Mouse (Mus musculus) adrenal gland, postnatal 4 days (tissue): ENCODE data around the gene Herc1. TPM values are rescaled to one million over a fixed set of nuclear protein-coding genes. Genes with fewer than 3 reads are reported as not detected.

Experiments
- DNase-seq, 2 experiments: peaks; one replicate each; pipeline ENCODE4 v3.0.0; 2021 to 2022; ENCODE audit warnings: low spot score in 2 of 2, mixed read lengths in 2 of 2
- long read RNA-seq, 2 experiments: library from polyadenylated mRNA; stranded (forward); transcript quantifications; one replicate each; pipeline ENCODE4 v2.0.0; 2021
- total RNA-seq, 2 experiments: library from RNA; stranded (reverse); gene quantifications; 2 replicates each; pipeline ENCODE4 v1.2.3; 2021

Herc1 gene
- total RNA-seq: 10 to 100 TPM; 43.3 to 51.3 TPM
- long read RNA-seq, experiment 1, partial matches to known transcripts: 4 of 5 reads
- long read RNA-seq, experiment 1, other reads (novel, unspliced or antisense): 1 of 5 reads
- long read RNA-seq, experiment 2, partial matches to known transcripts: 4 of 12 reads
- long read RNA-seq, experiment 2, other reads (novel, unspliced or antisense): 6 of 12 reads

- DNase-seq: peak; percentile 74 to 87
Measured at GRCm38 (mm10) chr9:66349860-66350787, at the start of gene Herc1. TSS of gene Herc1 (plus strand) at chr9:66350450.

DNA sequence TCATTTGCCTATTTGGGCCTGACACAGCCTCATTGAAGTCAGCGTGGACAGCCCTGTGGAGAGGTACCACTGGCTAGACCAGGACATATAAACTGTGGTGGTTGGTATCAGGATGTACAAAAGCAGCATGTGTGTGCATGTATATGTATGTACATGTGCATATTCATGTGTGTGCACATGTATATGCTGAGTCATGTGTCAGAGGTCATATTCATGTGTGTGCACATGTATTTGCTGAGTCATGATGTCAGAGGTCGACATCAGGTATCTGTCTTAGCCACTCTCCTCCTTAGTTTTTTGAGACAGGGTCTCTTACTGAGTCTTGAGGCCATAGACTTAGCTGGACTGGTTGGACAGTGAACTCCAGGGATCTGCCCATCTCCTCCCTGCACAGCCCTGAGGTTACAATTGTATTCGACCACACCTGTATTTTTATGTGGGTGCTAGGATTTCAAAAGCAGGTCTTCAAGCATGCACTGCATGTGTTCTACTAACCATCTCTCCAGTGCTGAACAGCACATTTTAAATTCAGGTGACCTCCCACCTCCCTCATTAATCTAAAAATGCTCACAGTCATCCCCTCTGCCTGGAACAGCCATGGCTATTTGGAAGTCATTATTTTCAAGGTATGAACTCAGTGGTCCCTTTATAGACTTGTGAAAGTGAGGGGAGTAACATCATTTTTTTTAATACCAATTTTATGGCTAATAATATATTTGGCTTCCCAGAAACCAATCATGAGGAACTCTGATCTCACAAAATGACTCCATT, 45.7 kb upstream of the Herc1 start:
- no peak for DNase-seq

DNA sequence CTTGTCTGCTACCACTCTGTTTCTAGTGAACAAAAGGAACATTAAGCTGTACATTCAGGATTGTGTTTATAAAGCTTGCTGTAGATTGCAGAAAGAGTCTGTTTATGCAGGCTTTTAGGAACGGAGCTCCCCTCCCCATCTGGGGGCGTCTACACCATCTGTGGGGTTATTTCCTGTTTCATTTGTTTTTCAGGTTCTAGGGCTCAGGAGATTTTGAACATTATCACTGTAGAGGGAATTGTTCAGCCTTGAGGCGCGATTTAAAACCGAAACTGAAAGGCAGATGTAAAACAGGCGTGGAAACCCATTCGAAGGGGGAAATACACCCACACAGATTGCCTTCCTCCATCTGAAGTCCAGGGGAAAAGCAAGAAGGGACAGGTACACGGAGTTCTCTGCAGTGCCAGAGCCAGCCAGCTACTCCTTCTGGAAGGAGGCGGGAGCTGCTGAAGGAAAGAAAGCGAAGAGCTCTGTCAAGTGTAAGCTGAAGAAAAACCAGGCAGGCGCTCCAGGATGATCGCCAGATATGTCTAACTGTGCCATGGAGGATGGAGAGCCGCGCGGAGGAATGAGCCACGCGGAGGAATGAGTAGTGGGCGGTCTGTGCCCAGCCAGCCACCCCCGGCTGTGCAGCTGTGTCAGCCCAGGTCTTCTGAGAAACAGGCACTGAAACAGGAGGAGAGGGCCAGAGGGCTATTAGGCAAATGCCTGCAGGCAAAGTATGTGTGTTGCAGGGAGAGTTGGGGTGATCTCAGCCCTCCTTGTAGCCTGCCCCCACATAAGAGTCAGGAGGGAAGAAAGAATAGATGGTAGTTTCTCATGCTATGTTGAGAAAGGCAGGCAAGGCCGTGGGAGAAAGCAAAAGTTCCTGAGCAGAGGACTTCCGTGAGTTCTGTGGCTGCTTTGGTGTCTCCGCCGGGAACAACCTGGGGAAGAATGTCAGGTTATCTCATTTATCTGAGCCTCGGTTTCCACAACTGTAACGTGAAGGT, 44.8 kb upstream of the Herc1 start:
- no peak for DNase-seq

GRCm38 (mm10) chr9:66306414-66306813, 43.8 kb upstream of the Herc1 start:
- DNase-seq: no peak

DNA sequence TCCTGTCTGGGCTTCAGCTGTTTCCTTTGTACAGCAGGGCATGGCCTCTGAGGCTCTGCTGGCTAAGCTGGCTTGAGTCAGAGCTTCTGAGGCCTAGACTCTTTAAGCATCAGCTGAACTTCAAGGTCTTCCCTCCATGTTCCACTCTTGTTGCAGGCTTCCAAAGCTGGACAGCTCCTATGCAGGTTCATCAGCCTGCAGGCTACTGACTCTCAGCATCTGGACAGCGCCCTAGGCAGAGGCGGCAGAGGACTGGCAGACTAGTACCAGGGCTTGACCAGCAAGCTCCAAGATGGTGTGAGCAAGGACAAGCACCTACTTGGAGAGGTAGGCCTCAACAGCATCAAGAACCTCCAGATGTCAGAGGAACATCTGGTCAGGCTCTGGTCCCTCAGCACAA, 42.9 kb upstream of the Herc1 start:
- DNase-seq: peak in 1 of 2 experiments; percentile 37

- no peak for DNase-seq
Measured at GRCm38 (mm10) chr9:66308741-66309140, 41.5 kb upstream of the Herc1 start.

- no peak for DNase-seq
Measured at GRCm38 (mm10) chr9:66311458-66311857, 38.8 kb upstream of the Herc1 start.

DNA sequence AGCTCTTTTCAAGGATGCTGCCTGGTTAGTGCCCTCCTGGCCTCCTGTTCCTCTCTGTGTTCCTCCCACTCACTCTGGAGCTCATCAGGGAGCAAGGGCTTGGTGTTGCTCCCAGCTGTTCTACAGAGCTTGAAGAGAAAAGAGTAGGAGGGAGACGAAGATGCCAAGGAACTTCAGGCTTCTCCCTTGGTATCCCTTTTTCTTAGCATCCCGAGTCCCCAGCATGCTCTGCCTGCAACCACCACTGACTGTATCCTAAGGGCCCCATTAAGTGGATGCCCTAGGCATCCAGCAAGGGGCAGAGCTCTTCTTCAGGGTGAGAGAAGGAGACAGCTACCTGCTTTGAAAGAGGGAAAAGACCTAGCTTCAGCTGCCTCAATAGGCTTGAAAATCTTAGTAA, 33.6 kb upstream of the Herc1 start:
- DNase-seq: no peak

DNA sequence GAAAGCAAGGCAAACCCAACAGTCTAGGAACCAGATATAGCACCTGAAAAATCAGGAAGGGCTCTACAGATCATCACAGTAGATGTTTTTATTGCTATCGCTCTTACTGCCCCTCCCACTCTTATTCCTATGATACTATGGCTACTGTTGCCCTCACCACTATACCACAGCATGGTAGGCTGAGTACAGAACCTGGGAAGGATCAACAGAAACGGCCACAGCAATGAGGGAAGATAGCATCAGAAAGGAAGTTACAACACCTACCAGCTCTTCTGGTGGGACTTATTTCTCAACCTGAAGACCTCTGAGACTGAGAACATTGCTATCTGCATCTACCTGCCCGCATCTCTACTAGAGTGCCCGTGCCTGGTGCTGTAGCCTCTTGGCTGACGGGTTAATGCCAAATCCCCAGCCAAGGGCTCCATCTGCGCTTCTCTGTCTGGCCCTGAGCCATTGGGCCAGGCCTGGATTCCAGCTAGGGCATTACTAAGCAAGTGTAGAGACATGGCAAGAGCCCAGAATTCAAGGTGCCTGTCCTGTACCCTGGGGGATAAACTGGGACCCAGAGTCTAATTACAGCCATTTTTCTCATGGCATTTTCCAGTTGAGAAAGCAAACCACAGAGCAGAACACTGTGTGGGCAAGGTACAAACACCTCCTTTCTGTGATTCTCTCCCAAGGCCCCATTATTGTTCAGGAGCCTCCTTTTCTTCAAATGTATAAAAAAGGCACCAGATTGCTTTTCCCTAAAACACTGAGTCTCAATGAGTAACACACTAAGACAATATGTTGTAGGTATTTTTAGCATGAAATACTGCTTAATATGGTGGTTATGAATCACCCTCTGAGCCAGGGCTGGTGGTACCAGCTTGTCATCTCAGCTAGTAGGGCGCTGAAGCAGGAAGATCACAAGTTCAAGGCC, 28.0 kb upstream of the Herc1 start:
- DNase-seq: no peak

GRCm38 (mm10) chr9:66326879-66327278, 23.4 kb upstream of the Herc1 start:
- DNase-seq: no peak

DNA sequence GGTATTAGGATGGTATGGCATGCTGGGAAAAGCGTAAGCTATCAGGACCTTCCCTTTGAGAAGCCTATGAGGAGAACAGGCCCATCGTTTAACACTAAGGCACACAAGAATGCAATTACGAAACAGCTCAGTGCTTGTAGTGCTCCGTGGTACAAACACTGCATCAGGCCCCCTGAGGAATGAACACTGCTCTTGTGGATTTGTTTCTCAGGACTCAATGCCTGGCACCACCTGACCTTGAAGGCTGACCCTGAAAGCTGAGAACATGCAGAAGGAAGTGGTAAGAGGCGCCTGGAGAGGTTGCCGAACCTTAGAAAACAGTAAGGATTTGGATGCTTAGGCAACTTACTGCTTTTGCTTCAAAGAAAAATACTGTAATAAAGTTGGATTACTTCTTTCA, 20.8 kb upstream of the Herc1 start:
- DNase-seq: no peak

DNA sequence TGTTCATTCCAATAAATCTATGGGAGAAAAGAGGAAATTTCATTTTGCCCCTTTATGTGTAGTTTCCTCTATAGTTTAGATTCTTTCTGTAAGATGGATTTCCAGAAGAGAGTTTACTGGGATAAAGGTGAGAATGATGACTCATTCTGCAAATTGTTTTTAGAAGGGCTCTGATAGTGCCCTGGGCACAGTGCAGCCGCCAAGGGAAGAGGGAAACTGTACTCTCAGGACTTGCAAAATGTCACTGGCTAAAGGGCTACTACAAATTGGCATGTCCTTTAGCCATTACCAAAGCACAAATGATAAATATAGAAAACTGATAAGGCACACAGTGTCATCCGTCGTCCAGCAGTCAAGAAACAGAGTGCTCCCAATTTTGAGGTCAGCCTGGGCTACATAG, 19.8 kb upstream of the Herc1 start:
- no peak for DNase-seq

GRCm38 (mm10) chr9:66331548-66331947, 18.7 kb upstream of the Herc1 start:
- DNase-seq: no peak

- no peak for DNase-seq
Measured at GRCm38 (mm10) chr9:66332393-66332792, 17.9 kb upstream of the Herc1 start.

- DNase-seq: no peak
Measured at GRCm38 (mm10) chr9:66337280-66337679, 13.0 kb upstream of the Herc1 start.

DNA sequence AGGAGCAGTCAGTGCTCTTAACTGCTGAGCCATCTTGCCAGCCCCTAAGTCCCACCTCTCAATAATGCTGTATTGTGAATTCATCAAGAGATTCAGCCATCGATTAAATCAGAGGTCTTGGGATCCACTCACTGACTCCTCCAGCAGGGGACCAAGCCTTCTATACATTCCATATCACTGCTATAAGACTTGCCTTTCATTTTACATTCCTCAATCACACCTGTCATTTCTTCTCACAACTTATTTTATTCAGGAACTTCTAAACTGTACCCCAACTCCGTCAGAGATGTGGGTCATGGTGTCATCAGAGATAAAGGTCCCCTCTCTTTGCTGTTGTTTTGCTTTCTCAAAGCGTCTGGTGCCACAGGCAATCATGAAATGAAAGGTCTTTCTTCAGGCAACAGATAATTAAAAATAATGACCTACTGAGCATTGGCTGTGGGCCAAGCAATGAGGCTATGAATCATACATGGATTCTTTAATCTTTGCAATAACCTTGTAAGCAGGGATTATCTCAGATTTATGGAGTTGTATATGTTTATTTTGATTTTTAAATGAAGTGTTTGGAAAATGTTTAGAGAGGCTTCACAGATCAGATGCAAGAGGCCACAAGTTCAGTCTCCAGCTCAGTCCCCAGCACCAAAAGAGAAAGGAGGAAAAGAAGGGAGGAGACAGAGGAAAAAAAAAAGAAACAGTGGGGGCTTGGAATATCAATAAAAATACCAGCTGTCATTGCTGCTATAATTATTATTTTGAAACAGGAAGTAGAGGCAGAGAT, 12.1 kb upstream of the Herc1 start:
- no peak for DNase-seq

GRCm38 (mm10) chr9:66339714-66340113, 10.5 kb upstream of the Herc1 start:
- DNase-seq: no peak

- no peak for DNase-seq
Measured at GRCm38 (mm10) chr9:66340394-66341094, 9.7 kb upstream of the Herc1 start.
